Mouse (Mus musculus): ENCODE results near the gene Mrps9. TPM values are rescaled to one million over a fixed set of nuclear protein-coding genes. Genes with fewer than 3 reads are reported as not detected.

Mrps9 gene
- total and polyA plus RNA-seq, 3 experiments = 89.9 to 134 (median 111) TPM

- Histone ChIP-seq H3K27me3 (replicated peaks) (no peaks in the 10 kb centered on the region), H3K4me2 (ENCODE audit: insufficient read depth, low read depth, poor library complexity, severe bottlenecking) (no peak overlapping the region), H3K9ac (ENCODE audit: insufficient read depth, low read depth) (no peak overlapping the region), H3K79me2 (replicated peaks; ENCODE audit: control insufficient read depth, extremely low read depth, insufficient read depth, poor library complexity, severe bottlenecking) (no peaks in the 10 kb centered on the region), H3K27ac (ENCODE audit: insufficient read depth, low read depth) (no peak overlapping the region), H3K36me3 (replicated peaks in 1 of 2; ENCODE audit: control insufficient read depth in 1 of 2, insufficient read depth in 1 of 2, low read length in 1 of 2) (no peaks in the 10 kb centered on the region), H3K4me1 (ENCODE audit: control insufficient read depth in 1 of 2, insufficient read depth in 2 of 2) (no peaks in the 10 kb centered on the region), H3K4me3 (replicated peaks in 1 of 3; ENCODE audit: low read depth in 2 of 3, low read length in 2 of 3, poor library complexity in 1 of 3) (no peak overlapping the region), H3K9me3 (replicated peaks; ENCODE audit: low read length) (no peaks in the 10 kb centered on the region)
- no peak for TF ChIP-seq SMC3 (IDR thresholded peaks at IDR 0.05; ENCODE audit: low read depth, low read length)
- dilution Hi-C loops (cut with MboI; ENCODE audit: extremely low pct_ligation_motif_present, extremely low pct_unique_long_range_greater_than_20kb, low sequenced_read_pairs) (no loop called here), in situ Hi-C loops (cut with MboI; ENCODE audit: low pct_ligation_motif_present, low pct_unique_long_range_greater_than_20kb, low sequenced_read_pairs) (no loop called here)
- no peak for DNase-seq (ENCODE audit: extremely low read depth)
Observed at GRCm38 (mm10) chr1:42813301-42813845, 37.7 kb upstream of the Mrps9 start.

GRCm38 (mm10) chr1:42814798-42815619, 36.0 kb upstream of the Mrps9 start:
- TF ChIP-seq NELFE (IDR thresholded peaks at IDR 0.05; ENCODE audit: low read depth, low read length) = no peak
- no peak for TF ChIP-seq ZNF384 (IDR thresholded peaks at IDR 0.05; ENCODE audit: low read depth, low read length)
- TF ChIP-seq PAX5 (IDR thresholded peaks at IDR 0.05; ENCODE audit: low read length) = no peak
- TF ChIP-seq ZMIZ1 (IDR thresholded peaks at IDR 0.05; ENCODE audit: low read depth, low read length) = no peak
- no peak for TF ChIP-seq MAFK (IDR thresholded peaks at IDR 0.05; ENCODE audit: insufficient replicate concordance, low read length)
- Histone ChIP-seq H3K4me3 (replicated peaks in 1 of 3; ENCODE audit: low read depth in 2 of 3, low read length in 2 of 3, poor library complexity in 1 of 3) (no peak overlapping the region), H3K36me3 (replicated peaks in 1 of 2; ENCODE audit: control insufficient read depth in 1 of 2, insufficient read depth in 1 of 2, low read length in 1 of 2) (no peaks in the 10 kb centered on the region), H3K9me3 (replicated peaks; ENCODE audit: low read length) (no peaks in the 10 kb centered on the region), H3K4me1 (ENCODE audit: control insufficient read depth in 1 of 2, insufficient read depth in 2 of 2) (no peaks in the 10 kb centered on the region), H3K9ac (ENCODE audit: insufficient read depth, low read depth) (no peak overlapping the region), H3K79me2 (replicated peaks; ENCODE audit: control insufficient read depth, extremely low read depth, insufficient read depth, poor library complexity, severe bottlenecking) (no peaks in the 10 kb centered on the region), H3K27me3 (replicated peaks) (no peaks in the 10 kb centered on the region), H3K4me2 (ENCODE audit: insufficient read depth, low read depth, poor library complexity, severe bottlenecking) (no peak overlapping the region), H3K27ac (ENCODE audit: insufficient read depth, low read depth) (no peak overlapping the region)
- in situ Hi-C loops (cut with MboI; ENCODE audit: low pct_ligation_motif_present, low pct_unique_long_range_greater_than_20kb, low sequenced_read_pairs) = no loop called here
- dilution Hi-C loops (cut with MboI; ENCODE audit: extremely low pct_ligation_motif_present, extremely low pct_unique_long_range_greater_than_20kb, low sequenced_read_pairs) = no loop called here
- DNase-seq (ENCODE audit: extremely low read depth) = no peak

- H3K9me3 ChIP-seq (replicated peaks; ENCODE audit: low read length) = no peaks in the 10 kb centered on the region
- 0 out of 2 replicates have a peak, but pooled peaks have one; percentile 2 for TF ChIP-seq HCFC1 (IDR thresholded peaks at IDR 0.05; ENCODE audit: low read depth, low read length)
- TF ChIP-seq BHLHE40 (IDR thresholded peaks at IDR 0.05; ENCODE audit: low read depth, low read length) = no peak
- TF ChIP-seq RAD21 (IDR thresholded peaks at IDR 0.05; ENCODE audit: low read depth, low read length) = no peak
- H3K4me2 ChIP-seq (ENCODE audit: insufficient read depth, low read depth, poor library complexity, severe bottlenecking) = no peak overlapping the region
- DNase-seq (ENCODE audit: extremely low read depth) = no peak
- peak overlapping the region; percentile 72 for H3K9ac ChIP-seq (ENCODE audit: insufficient read depth, low read depth)
- in situ Hi-C loops (cut with MboI; ENCODE audit: low pct_ligation_motif_present, low pct_unique_long_range_greater_than_20kb, low sequenced_read_pairs) (no loop called here), dilution Hi-C loops (cut with MboI; ENCODE audit: extremely low pct_ligation_motif_present, extremely low pct_unique_long_range_greater_than_20kb, low sequenced_read_pairs) (no loop called here)
- peak overlapping the region; percentile 79 to 87 (median 85) for H3K4me3 ChIP-seq (replicated peaks in 1 of 3; ENCODE audit: low read depth in 2 of 3, low read length in 2 of 3, poor library complexity in 1 of 3)
- H3K79me2 ChIP-seq (replicated peaks; ENCODE audit: control insufficient read depth, extremely low read depth, insufficient read depth, poor library complexity, severe bottlenecking) = peaks cover 36% of the 10 kb centered on the region
- peaks cover 3 to 25% of the 10 kb centered on the region in 2 experiments; a peak in 2 of 4 replicates for H3K4me1 ChIP-seq (ENCODE audit: control insufficient read depth in 1 of 2, insufficient read depth in 2 of 2)
- peak overlapping the region; percentile 16; the same call in 1 of the 2 replicates for H3K27ac ChIP-seq (ENCODE audit: insufficient read depth, low read depth)
- peaks cover 0 to 5% of the 10 kb centered on the region in 2 experiments for H3K36me3 ChIP-seq (replicated peaks in 1 of 2; ENCODE audit: control insufficient read depth in 1 of 2, insufficient read depth in 1 of 2, low read length in 1 of 2)
- H3K27me3 ChIP-seq (replicated peaks) = no peaks in the 10 kb centered on the region
Observed at GRCm38 (mm10) chr1:42851398-42851767, 350 bp downstream of the Mrps9 start.

Measured in CH12.LX (cell line).